Mouse (Mus musculus) heart, embryonic 14.5 days (tissue): ENCODE data around the gene Ms4a12. TPM values are rescaled to one million over a fixed set of nuclear protein-coding genes. Genes with fewer than 3 reads are reported as not detected.

ENCODE experiments used
- ATAC-seq: fragments of 200-750 bp; cut with Nextera tagmentation; 2 replicates; pipeline ENCODE4 v1.8.0; 2017; ENCODE audit warnings: low read depth, moderate TSS enrichment; ENCODE audit not compliant: insufficient number of reproducible peaks, insufficient read depth, low FRiP score
- H3K27ac ChIP-seq, 2 experiments: fragments of 200-500 bp in 1 of 2; fragments of 300-500 bp in 1 of 2; sonication (generic) in 1 of 2; replicated peaks in 1 of 2; 2 replicates each; pipeline ENCODE4 v1.5.1; 2012 to 2014; ENCODE audit warnings: low read depth in 2 of 2, low read length in 2 of 2, control low read depth in 1 of 2, mild to moderate bottlenecking in 1 of 2, mixed read lengths in 1 of 2; ENCODE audit not compliant: control insufficient read depth in 1 of 2, insufficient read depth in 1 of 2
- H3K27me3 ChIP-seq: fragments of 300-500 bp; sonication (generic); 2 replicates; pipeline ENCODE4 v1.6.1; 2014; ENCODE audit warnings: mild to moderate bottlenecking, low read length, control low read depth; ENCODE audit not compliant: control insufficient read depth, insufficient read depth
- H3K36me3 ChIP-seq: fragments of 300-500 bp; sonication (generic); 2 replicates; pipeline ENCODE4 v1.6.1; 2014; ENCODE audit warnings: mild to moderate bottlenecking, control low read depth, low read length, mixed read lengths; ENCODE audit not compliant: control insufficient read depth, insufficient read depth
- H3K4me1 ChIP-seq, 2 experiments: fragments of 200-500 bp in 1 of 2; fragments of 300-500 bp in 1 of 2; sonication (generic) in 1 of 2; 2 replicates each; pipeline ENCODE4 v1.6.1; 2012 to 2014; ENCODE audit warnings: low read length in 2 of 2, control low read depth in 1 of 2, mixed read lengths in 1 of 2; ENCODE audit not compliant: control insufficient read depth in 2 of 2, insufficient read depth in 2 of 2
- H3K4me2 ChIP-seq: fragments of 300-500 bp; sonication (generic); 2 replicates; pipeline ENCODE4 v1.6.1; 2014; ENCODE audit warnings: mild to moderate bottlenecking, low read length
- H3K4me3 ChIP-seq, 2 experiments: fragments of 200-500 bp in 1 of 2; fragments of 300-500 bp in 1 of 2; sonication (generic) in 1 of 2; 2 replicates each; pipeline ENCODE4 v1.5.1; 2012 to 2014; ENCODE audit warnings: low read length in 2 of 2, mild to moderate bottlenecking in 2 of 2, control low read depth in 1 of 2, low read depth in 1 of 2, moderate library complexity in 1 of 2; ENCODE audit not compliant: control insufficient read depth in 1 of 2, insufficient read depth in 1 of 2
- H3K9ac ChIP-seq: fragments of 300-500 bp; sonication (generic); 2 replicates; pipeline ENCODE4 v1.6.1; 2014; ENCODE audit warnings: mild to moderate bottlenecking, low read length
- H3K9me3 ChIP-seq: fragments of 300-500 bp; sonication (generic); 2 replicates; pipeline ENCODE4 v1.6.1; 2016; ENCODE audit warnings: low read length, control low read depth; ENCODE audit not compliant: control insufficient read depth
- WGBS: fragments of 180-500 bp; shearing (Covaris S2); extraction: QIAGEN DNeasy Blood & Tissue Kit; methylation state at CpG from one replicate; pipeline ENCODE4 v1.1.7; 2014; 5-methylcytosine and 5-hydroxymethylcytosine counted together
- polyA plus RNA-seq: library from polyadenylated mRNA; unstranded; fragments of >200 nt; fragmentation: Nextera tagmentation; extraction: Ambion mirVana; gene quantifications from 2 replicates; pipeline ENCODE4 v1.2.1, GENCODE M21; 2014

Ms4a12 gene
- polyA plus RNA-seq, 1 experiment from 2014 or later: not detected

DNA sequence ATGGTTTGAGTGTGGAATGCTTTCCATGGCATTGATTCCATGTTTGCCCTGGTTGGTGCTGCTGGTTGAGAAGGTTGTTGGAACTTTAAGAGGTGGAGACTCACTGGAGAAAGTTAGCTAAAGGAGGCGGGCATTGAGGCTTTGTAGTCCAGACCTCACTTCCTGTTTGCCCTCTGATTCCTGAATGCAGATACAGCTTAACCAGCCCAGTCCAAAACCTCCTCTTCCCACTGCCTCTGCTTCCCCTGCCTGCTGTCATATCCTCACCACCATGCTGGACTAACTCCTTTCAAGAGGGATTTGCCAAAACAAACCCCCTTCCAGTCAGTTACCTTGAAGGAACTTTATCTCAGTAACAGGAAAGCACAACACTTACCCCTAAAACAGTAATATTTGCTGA is 39.7 kb downstream of the Ms4a12 start:
- Histone ChIP-seq H3K4me1 (no peaks in the 10 kb centered on the region), H3K9ac (no peak overlapping the region), H3K4me2 (no peak overlapping the region), H3K27ac (no peak overlapping the region), H3K27me3 (no peaks in the 10 kb centered on the region), H3K4me3 (no peak overlapping the region), H3K9me3 (no peaks in the 10 kb centered on the region), H3K36me3 (no peaks in the 10 kb centered on the region)
- ATAC-seq: no peak
- 39% methylated on average over 1 of the region's 1 CpGs for WGBS

DNA sequence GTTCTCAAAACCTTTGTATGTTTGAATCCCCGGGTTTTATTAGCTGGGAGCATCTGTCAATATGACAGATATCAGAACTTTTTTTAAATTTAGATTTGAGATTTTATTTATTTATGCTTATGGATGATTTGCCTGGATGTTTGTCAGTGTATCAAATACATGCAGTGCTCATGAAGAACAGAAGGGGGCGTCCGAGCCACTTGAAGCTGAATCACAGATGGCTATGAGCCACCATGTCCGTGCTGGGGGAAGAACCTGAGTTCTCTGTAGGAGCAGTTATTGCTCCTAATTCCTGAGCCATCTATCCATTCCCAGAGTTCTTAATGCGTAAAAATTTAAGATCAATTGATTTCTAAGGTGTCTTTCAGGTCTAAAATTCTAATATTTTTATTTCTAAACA is 48.1 kb downstream of the Ms4a12 start:
- no peak overlapping the region for H3K4me2 ChIP-seq
- no peaks in the 10 kb centered on the region for H3K4me1 ChIP-seq
- H3K27ac ChIP-seq: no peak overlapping the region
- no peak for ATAC-seq
- no peaks in the 10 kb centered on the region for H3K36me3 ChIP-seq
- 16% methylated on average over 5 of the region's 5 CpGs for WGBS
- H3K9me3 ChIP-seq: no peaks in the 10 kb centered on the region
- no peak overlapping the region for H3K4me3 ChIP-seq
- H3K9ac ChIP-seq: no peak overlapping the region
- H3K27me3 ChIP-seq: no peaks in the 10 kb centered on the region

DNA sequence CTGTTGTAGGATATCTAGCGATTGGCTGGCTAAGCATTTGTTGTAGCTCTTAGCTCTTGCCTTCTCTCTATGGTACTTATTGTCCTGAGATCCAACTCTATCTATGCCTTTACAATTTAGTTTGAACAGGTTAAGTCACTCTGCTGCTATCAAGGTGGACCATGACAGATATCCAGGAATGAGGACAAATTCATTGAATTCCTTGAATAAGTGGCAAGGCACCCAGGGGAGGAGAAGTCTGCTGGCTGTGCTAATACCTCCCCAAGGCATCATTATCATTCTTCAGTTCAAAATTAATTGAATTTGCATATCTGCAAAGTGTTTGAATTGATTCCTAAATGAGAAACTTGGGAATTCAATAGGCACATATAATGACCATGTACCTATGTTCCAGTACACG is 54.8 kb downstream of the Ms4a12 start:
- WGBS: 66% methylated on average over 2 of the region's 2 CpGs
- Histone ChIP-seq H3K4me2 (no peak overlapping the region), H3K4me3 (no peak overlapping the region), H3K9ac (no peak overlapping the region), H3K27ac (no peak overlapping the region), H3K4me1 (no peaks in the 10 kb centered on the region), H3K36me3 (no peaks in the 10 kb centered on the region), H3K9me3 (no peaks in the 10 kb centered on the region), H3K27me3 (no peaks in the 10 kb centered on the region)
- no peak for ATAC-seq

DNA sequence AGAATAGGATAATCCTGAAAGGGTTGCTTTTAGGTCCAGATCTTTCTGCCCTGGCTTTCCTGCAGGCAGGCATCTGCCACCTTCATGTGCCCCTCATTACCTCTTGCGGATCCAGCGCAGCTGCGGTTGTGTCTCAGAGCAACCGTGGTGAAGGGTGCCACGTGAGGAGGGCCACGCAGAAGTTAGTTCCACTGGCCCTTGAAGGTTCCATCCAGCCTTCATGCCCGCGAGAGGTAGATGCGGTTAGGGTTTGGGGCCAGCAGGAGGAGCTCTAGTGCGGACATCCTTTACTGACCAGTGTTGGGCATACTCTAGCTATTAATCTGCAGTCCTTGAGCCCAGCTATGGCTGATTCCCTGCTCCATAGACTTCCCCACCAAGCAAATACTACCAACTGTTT is 67.1 kb downstream of the Ms4a12 start, which contains the start of gene 1700025F22Rik:
1700025F22Rik (minus strand) TSS at position 149 of the 400 bp plus-strand sequence.
- no peak for ATAC-seq
- Histone ChIP-seq H3K4me2 (no peak within 1 kb of the TSS), H3K9ac (no peak within 1 kb of the TSS), H3K36me3 (no peaks in the 10 kb centered on the region), H3K4me1 (no peaks in the 10 kb centered on the region), H3K27me3 (no peaks in the 10 kb centered on the region), H3K27ac (no peak within 1 kb of the TSS), H3K4me3 (no peak within 1 kb of the TSS), H3K9me3 (no peaks in the 10 kb centered on the region)
- WGBS: 28% methylated on average over 10 of the region's 10 CpGs

Other genes with a start within 250 kb of the Ms4a12 start
- gene Ms4a15, start 239.2 kb downstream of the Ms4a12 start, polyA plus RNA-seq: 0.15 TPM in 1 of 2 replicates, not detected in the other
- gene Ms4a18, start 214.4 kb downstream of the Ms4a12 start, polyA plus RNA-seq: not detected in 2 replicates
- not detected in 2 replicates for gene Ms4a8a, start 151.3 kb downstream of the Ms4a12 start, polyA plus RNA-seq
- not detected in 2 replicates for gene 1700017D01Rik, start 101.6 kb downstream of the Ms4a12 start, polyA plus RNA-seq
- not detected in 2 replicates for gene 1700025F22Rik, start 67.1 kb downstream of the Ms4a12 start, polyA plus RNA-seq
- gene Ms4a13, start 35.7 kb downstream of the Ms4a12 start, polyA plus RNA-seq: not detected in 2 replicates
- gene Ms4a1, start 33.8 kb upstream of the Ms4a12 start, polyA plus RNA-seq: not detected in 2 replicates
- not detected in 2 replicates for gene Ms4a5, start 51.4 kb upstream of the Ms4a12 start, polyA plus RNA-seq
- 0.12 TPM in 1 of 2 replicates, not detected in the other for gene Ms4a14, start 82.0 kb upstream of the Ms4a12 start, polyA plus RNA-seq
- 4.6 and 4.8 TPM in 2 replicates for gene Ms4a7, start 103.7 kb upstream of the Ms4a12 start, polyA plus RNA-seq
- 3.3 and 3.7 TPM in 2 replicates for gene Ms4a4a, start 143.1 kb upstream of the Ms4a12 start, polyA plus RNA-seq
- gene Ms4a4c, start 172.3 kb upstream of the Ms4a12 start, polyA plus RNA-seq: 1.3 and 1.4 TPM in 2 replicates
- gene Ms4a4b, start 211.1 kb upstream of the Ms4a12 start, polyA plus RNA-seq: not detected in 2 replicates
- gene Ms4a6c, start 236.9 kb upstream of the Ms4a12 start, polyA plus RNA-seq: 4.6 and 5.6 TPM in 2 replicates